Mouse (Mus musculus): Measurements from ENCODE around the gene Dgkg.

Dgkg gene

GRCm38 (mm10) chr16:22548167-22549080 lies 108.6 kb downstream of the Dgkg start:
- peak; percentile 62 for DNase-seq (ENCODE audit: low read depth, low spot score)

GRCm38 (mm10) chr16:22547741-22548140 lies 109.3 kb downstream of the Dgkg start:
- DNase-seq (ENCODE audit: low read depth, low spot score) = no peak

GRCm38 (mm10) chr16:22545799-22546198 lies 111.2 kb downstream of the Dgkg start:
- peak; percentile 28 for DNase-seq (ENCODE audit: low read depth, low spot score)

GRCm38 (mm10) chr16:22545016-22545561 lies 111.9 kb downstream of the Dgkg start:
- DNase-seq (ENCODE audit: low read depth, low spot score) = peak; percentile 55

GRCm38 (mm10) chr16:22542691-22543141 lies 114.3 kb downstream of the Dgkg start:
- DNase-seq (ENCODE audit: low read depth, low spot score) = peak; percentile 46

GRCm38 (mm10) chr16:22539275-22539674 lies 117.7 kb downstream of the Dgkg start:
- DNase-seq (ENCODE audit: low read depth, low spot score) = no peak

GRCm38 (mm10) chr16:22536581-22537160 lies 120.3 kb downstream of the Dgkg start:
- DNase-seq (ENCODE audit: low read depth, low spot score) = no peak

GRCm38 (mm10) chr16:22533087-22533486 lies 123.9 kb downstream of the Dgkg start:
- no peak for DNase-seq (ENCODE audit: low read depth, low spot score)

- DNase-seq (ENCODE audit: low read depth, low spot score) = no peak
These were observed 125.2 kb downstream of the Dgkg start for GRCm38 (mm10) chr16:22531834-22532233.

GRCm38 (mm10) chr16:22531041-22531440 lies 126.0 kb downstream of the Dgkg start:
- no peak for DNase-seq (ENCODE audit: low read depth, low spot score)

- DNase-seq (ENCODE audit: low read depth, low spot score) = no peak
These were observed 129.5 kb downstream of the Dgkg start for GRCm38 (mm10) chr16:22527499-22527939.

GRCm38 (mm10) chr16:22526386-22526785 lies 130.6 kb downstream of the Dgkg start:
- no peak for DNase-seq (ENCODE audit: low read depth, low spot score)

GRCm38 (mm10) chr16:22517431-22518384 lies 139.3 kb downstream of the Dgkg start:
- DNase-seq (ENCODE audit: low read depth, low spot score) = peak; percentile 67

GRCm38 (mm10) chr16:22515476-22515875 lies 141.5 kb downstream of the Dgkg start:
- DNase-seq (ENCODE audit: low read depth, low spot score) = no peak

- DNase-seq (ENCODE audit: low read depth, low spot score) = no peak
These were observed 146.0 kb downstream of the Dgkg start for GRCm38 (mm10) chr16:22510861-22511637.

GRCm38 (mm10) chr16:22508936-22509563 lies 148.0 kb downstream of the Dgkg start:
- DNase-seq (ENCODE audit: low read depth, low spot score) = no peak

- DNase-seq (ENCODE audit: low read depth, low spot score) = no peak
These were observed 151.4 kb downstream of the Dgkg start for GRCm38 (mm10) chr16:22505656-22506055.

GRCm38 (mm10) chr16:22504851-22505250 lies 152.2 kb downstream of the Dgkg start:
- DNase-seq (ENCODE audit: low read depth, low spot score) = peak; percentile 33

- peak; percentile 4 for DNase-seq (ENCODE audit: low read depth, low spot score)
These were observed 153.0 kb downstream of the Dgkg start for GRCm38 (mm10) chr16:22504049-22504448.

- no peak for DNase-seq (ENCODE audit: low read depth, low spot score)
These were observed 153.6 kb downstream of the Dgkg start for GRCm38 (mm10) chr16:22503467-22503866.
